Mouse (Mus musculus) macrophage (primary cell): ENCODE results near the gene Pafah1b3. TPM values are rescaled to one million over a fixed set of nuclear protein-coding genes. Genes with fewer than 3 reads are reported as not detected.
A peak's percentile ranks its signal among the peaks of the same experiment; 100 is the strongest.

Experiments
- H3K27ac ChIP-seq: fragments of 350-480 bp; formaldehyde crosslinking; 2 replicates; pipeline ENCODE4 v1.9.0; 2021
- H3K36me3 ChIP-seq: fragments of 350-480 bp; formaldehyde crosslinking; 2 replicates; pipeline ENCODE4 v1.9.0; 2021; ENCODE audit errors: inconsistent target
- H3K4me3 ChIP-seq: fragments of 350-480 bp; formaldehyde crosslinking; 2 replicates; pipeline ENCODE4 v1.9.0; 2021; ENCODE audit errors: inconsistent target
- H3K79me2 ChIP-seq: fragments of 350-480 bp; formaldehyde crosslinking; 2 replicates; pipeline ENCODE4 v1.9.0; 2021; ENCODE audit errors: inconsistent target
- WGBS: methylation state at CpG from one replicate; pipeline ENCODE4 v1.1.7; 2026; ENCODE audit warnings: inconsistent platforms; ENCODE audit not compliant: missing documents; 5-methylcytosine and 5-hydroxymethylcytosine counted together
- polyA plus RNA-seq: library from polyadenylated mRNA; stranded (reverse); fragments of 250-400 nt; gene quantifications from 3 replicates; pipeline ENCODE4 v1.2.4, GENCODE M21; 2018; ENCODE audit warnings: inconsistent platforms

The Pafah1b3 gene
- polyA plus RNA-seq, 1 experiment from 2014 or later = 7.4 TPM

DNA sequence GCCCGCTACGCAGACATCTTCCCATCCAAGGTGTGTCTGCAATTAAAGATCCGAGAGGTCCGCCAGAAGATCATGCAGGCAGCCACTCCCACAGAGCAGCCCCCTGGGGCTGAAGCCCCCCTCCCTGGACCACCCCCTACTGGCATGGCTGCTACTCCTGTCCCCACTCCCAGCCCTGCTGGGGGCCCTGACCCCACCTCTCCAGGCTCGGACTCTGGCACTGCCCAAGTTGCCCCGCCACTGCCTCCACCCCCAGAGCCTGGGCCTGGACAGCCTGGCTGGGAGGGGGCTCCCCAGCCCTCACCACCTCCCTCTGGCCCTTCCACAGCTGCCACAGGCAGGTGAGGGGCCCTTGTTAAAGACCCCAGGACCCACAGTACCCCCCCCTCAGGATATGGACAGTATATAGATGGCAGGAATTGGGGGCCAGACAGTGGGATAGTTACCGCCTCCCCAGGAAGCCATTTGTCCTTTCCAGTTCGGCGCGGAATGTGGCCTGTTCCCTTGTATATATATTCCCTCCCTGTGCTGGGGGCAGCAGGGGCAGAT, 4.5 kb downstream of the Pafah1b3 start:
- H3K36me3 ChIP-seq = peaks cover 50% of the 10 kb centered on the region
- 92% methylated on average over 10 of the region's 10 CpGs for WGBS
- H3K4me3 ChIP-seq = no peak overlapping the region
- no peaks in the 10 kb centered on the region for H3K79me2 ChIP-seq
- H3K27ac ChIP-seq = no peak overlapping the region

- 89% methylated on average over 7 of the region's 7 CpGs for WGBS
- Histone ChIP-seq H3K36me3 (peaks cover 61% of the 10 kb centered on the region), H3K4me3 (no peak overlapping the region), H3K79me2 (peaks cover 2% of the 10 kb centered on the region; the same call in 1 of the 2 replicates), H3K27ac (no peak overlapping the region)
Observed at GRCm38 (mm10) chr7:25292107-25292506, 5.7 kb downstream of the Pafah1b3 start.

GRCm38 (mm10) chr7:25290911-25291310, 6.9 kb downstream of the Pafah1b3 start:
- Histone ChIP-seq H3K79me2 (peaks cover 11% of the 10 kb centered on the region; the same call in 1 of the 2 replicates), H3K27ac (no peak overlapping the region), H3K36me3 (peaks cover 73% of the 10 kb centered on the region), H3K4me3 (no peak overlapping the region)
- WGBS = 97% methylated on average over 2 of the region's 2 CpGs

DNA sequence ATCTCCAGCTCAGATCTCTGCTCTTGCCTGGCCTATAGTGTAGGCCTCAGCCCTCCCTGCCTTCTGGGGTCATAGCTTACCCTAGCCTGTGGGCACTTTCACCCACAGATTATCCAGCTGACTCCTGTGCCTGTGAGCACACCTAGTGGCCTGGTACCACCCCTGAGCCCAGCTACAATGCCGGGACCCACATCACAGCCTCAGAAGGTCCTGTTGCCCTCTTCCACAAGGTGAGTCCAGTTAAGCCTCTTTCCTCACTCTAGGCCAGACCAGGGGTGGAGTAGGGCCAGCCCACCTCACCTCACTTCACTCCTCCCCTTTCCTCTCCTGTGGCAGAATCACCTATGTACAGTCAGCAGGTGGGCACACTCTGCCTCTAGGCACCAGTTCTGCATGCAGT, 7.3 kb downstream of the Pafah1b3 start:
- 100% methylated on average over 1 of the region's 1 CpGs for WGBS

GRCm38 (mm10) chr7:25289925-25290324, 7.9 kb downstream of the Pafah1b3 start:
- Histone ChIP-seq H3K36me3 (peaks cover 83% of the 10 kb centered on the region), H3K4me3 (no peak overlapping the region), H3K27ac (no peak overlapping the region), H3K79me2 (peaks cover 21% of the 10 kb centered on the region)
- WGBS = 95% methylated on average over 3 of the region's 3 CpGs

More for the DNA sequence above, 7.3 kb downstream of the Pafah1b3 start:
- Histone ChIP-seq H3K27ac (no peak overlapping the region), H3K36me3 (peaks cover 78% of the 10 kb centered on the region), H3K4me3 (no peak overlapping the region), H3K79me2 (peaks cover 16% of the 10 kb centered on the region; the same call in 1 of the 2 replicates)

DNA sequence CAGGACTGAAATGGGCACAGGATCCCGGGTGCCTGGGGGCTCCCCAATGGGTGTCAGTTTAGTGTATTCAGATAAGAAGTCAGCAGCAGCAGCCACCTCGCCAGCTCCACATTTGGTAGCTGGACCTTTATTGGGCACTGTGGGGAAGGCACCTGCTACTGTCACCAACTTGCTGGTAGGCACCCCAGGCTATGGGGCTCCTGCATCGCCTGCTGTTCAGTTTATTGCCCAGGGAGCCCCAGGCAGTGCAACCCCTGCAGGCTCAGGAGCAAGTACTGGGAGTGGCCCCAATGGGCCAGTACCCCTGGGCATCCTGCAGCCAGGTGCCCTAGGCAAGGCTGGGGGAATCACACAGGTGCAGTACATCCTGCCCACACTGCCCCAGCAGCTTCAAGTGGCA, 9.1 kb downstream of the Pafah1b3 start:
- Histone ChIP-seq H3K36me3 (peaks cover 82% of the 10 kb centered on the region), H3K79me2 (peaks cover 33% of the 10 kb centered on the region), H3K4me3 (no peak overlapping the region), H3K27ac (no peak overlapping the region)
- 97% methylated on average over 3 of the region's 3 CpGs for WGBS

- Histone ChIP-seq H3K27ac (no peak overlapping the region), H3K36me3 (peaks cover 78% of the 10 kb centered on the region), H3K4me3 (no peak overlapping the region), H3K79me2 (peaks cover 40% of the 10 kb centered on the region)
- 98% methylated on average over 12 of the region's 12 CpGs for WGBS
Observed at GRCm38 (mm10) chr7:25288011-25288410, 9.8 kb downstream of the Pafah1b3 start.

GRCm38 (mm10) chr7:25286989-25287388, 10.8 kb downstream of the Pafah1b3 start:
- H3K36me3 ChIP-seq = peaks cover 68% of the 10 kb centered on the region
- no peak overlapping the region for H3K27ac ChIP-seq
- no peak overlapping the region for H3K4me3 ChIP-seq
- peaks cover 44% of the 10 kb centered on the region for H3K79me2 ChIP-seq
- 86% methylated on average over 5 of the region's 8 CpGs for WGBS

DNA sequence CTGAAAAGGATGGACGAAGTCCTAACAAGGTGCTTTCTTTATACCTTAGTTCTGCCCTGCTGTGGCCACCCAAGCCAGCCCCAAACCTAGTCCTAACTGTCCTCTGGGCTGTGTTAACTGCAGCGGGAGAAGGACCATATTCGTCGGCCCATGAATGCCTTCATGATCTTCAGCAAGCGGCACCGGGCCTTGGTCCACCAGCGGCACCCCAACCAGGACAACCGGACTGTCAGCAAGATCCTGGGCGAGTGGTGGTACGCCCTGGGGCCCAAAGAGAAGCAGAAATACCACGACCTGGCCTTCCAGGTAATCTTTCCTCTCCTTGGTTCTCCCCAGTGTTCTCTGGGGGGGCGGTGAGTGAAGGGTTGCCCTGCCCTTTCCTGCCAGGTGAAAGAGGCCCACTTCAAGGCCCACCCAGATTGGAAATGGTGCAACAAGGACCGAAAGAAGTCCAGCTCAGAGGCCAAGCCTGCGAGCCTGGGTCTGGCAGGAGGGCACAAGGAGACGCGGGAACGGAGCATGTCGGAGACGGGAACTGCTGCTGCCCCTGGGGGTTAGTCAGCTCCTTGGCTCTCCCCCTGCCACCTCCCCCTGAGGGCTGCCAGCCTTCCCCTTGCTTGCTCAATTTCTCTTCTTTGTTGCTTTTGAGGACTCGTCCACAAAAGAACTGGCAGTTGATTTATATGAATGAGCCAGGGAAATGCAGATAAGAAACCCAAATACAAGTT, 12.1 kb downstream of the Pafah1b3 start:
- WGBS = 91% methylated on average over 19 of the region's 20 CpGs

GRCm38 (mm10) chr7:25284766-25285165, 13.0 kb downstream of the Pafah1b3 start:
- H3K36me3 ChIP-seq = peaks cover 50% of the 10 kb centered on the region
- no peak overlapping the region for H3K27ac ChIP-seq
- H3K4me3 ChIP-seq = no peak overlapping the region
- WGBS = 77% methylated on average over 5 of the region's 5 CpGs
- peaks cover 62% of the 10 kb centered on the region for H3K79me2 ChIP-seq

More for the DNA sequence above, 12.1 kb downstream of the Pafah1b3 start:
- Histone ChIP-seq H3K79me2 (peaks cover 53% of the 10 kb centered on the region), H3K4me3 (no peak overlapping the region), H3K36me3 (peaks cover 59% of the 10 kb centered on the region), H3K27ac (no peak overlapping the region)

- 31% methylated on average over 2 of the region's 2 CpGs for WGBS
- Histone ChIP-seq H3K79me2 (peaks cover 64% of the 10 kb centered on the region), H3K27ac (peak overlapping the region; percentile 81), H3K4me3 (peak overlapping the region; percentile 87), H3K36me3 (peaks cover 45% of the 10 kb centered on the region)
Observed at GRCm38 (mm10) chr7:25284171-25284570, 13.6 kb downstream of the Pafah1b3 start.

DNA sequence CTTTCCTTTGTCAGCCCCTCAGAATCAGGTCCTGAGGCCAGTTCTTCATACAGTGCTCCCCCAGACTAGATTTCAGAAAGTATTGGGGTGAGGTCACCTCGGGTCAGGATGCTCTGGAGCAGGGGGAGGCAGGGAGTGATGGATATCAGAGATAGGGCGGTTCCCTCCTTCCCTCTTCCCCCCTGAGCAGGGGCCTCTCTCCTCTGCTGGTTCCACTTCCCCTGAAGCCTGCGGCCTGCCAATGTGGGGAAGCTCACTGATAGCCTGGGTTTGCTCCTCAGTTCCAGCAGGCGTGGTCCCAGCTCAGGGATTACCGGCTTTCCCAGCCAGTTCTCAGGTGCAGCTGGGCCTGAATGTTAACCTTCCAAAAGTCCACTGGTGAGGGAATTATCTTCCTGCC, 14.1 kb downstream of the Pafah1b3 start:
- Histone ChIP-seq H3K79me2 (peaks cover 64% of the 10 kb centered on the region), H3K27ac (peak overlapping the region; percentile 81), H3K36me3 (peaks cover 39% of the 10 kb centered on the region), H3K4me3 (peak overlapping the region; percentile 87)
- WGBS = 2% methylated on average over 5 of the region's 5 CpGs

DNA sequence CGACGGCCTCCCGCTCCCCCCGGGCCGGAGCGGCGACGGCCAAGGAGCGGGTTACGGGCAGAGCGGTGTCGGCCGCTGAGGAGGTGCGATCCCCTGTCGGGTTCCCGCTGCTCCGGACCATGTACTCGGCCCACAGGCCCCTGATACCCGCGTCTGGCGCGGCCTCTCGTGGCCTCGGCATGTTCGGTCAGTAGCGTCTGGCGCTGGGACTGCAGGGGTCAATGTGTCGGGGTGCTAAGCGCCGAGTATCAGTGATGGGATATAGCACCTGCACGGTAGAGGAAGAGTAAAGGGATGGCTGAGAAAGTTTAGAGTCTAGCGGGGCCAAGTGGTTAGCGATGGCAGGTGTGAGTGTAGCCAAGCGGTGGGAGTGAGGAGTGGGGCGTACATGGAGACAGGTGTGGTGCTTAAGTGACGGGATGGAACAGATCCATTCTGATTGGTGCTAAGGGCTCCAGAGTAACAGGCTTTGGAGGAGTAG, 15.0 kb downstream of the Pafah1b3 start:
- Histone ChIP-seq H3K79me2 (peaks cover 64% of the 10 kb centered on the region), H3K36me3 (peaks cover 31% of the 10 kb centered on the region), H3K27ac (peak overlapping the region; percentile 81), H3K4me3 (peak overlapping the region; percentile 87)
- WGBS = 2% methylated on average over 31 of the region's 36 CpGs

DNA sequence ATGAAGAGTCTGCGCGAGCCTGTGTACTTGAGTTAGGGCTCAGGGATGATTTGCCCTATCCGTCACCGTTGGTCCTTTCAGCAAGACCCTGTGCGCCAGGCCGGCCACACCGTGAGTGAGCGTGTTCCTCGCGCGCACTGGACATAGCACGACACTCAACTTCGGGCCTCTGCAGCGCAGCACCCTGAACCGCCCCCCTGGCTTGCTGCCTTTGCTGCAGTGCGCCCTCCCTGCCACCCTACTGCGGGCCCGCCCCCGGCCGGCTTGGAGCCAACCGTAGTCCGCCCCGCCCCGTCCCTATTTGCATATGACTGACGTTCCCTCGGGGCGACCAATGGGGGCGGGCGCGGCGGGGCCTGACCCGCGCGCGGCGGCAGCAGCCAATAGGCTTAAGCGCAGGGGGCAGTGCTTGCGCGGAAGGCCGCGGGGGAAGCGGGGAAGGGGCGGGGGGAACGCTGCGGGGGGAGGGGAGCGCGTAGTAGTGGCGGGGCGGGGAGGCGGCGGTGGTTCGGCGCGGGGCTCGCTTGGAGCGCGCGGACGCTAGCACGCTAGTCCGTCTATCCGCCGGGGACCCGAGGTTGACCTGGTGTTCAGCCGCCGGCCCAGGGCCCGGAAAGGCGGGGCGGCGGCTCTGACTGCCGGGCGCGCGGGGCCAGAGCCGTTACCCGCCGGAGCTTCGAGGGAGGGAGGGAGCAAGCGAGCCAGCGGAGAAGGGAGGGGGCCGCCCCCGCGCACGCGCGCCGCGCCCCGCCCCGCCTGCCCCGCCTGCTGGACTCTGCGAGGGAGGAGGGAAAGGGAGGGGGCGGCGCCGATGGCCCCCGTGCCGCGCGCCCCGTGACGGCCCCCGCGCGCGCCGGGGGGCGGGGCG, 15.8 kb downstream of the Pafah1b3 start:
- Histone ChIP-seq H3K4me3 (no peak overlapping the region; the same call in 1 of the 2 replicates), H3K27ac (peak overlapping the region; percentile 95), H3K36me3 (peaks cover 23% of the 10 kb centered on the region), H3K79me2 (peaks cover 67% of the 10 kb centered on the region)
- 1% methylated on average over 74 of the region's 108 CpGs for WGBS
